Mouse (Mus musculus) embryonic facial prominence, embryonic 14.5 days (tissue): ENCODE results near the gene Prrx1. TPM values are rescaled to one million over a fixed set of nuclear protein-coding genes. Genes with fewer than 3 reads are reported as not detected.

Source experiments
- ATAC-seq: fragments of 200-750 bp; cut with Nextera tagmentation; 2 replicates; pipeline ENCODE4 v1.8.0; 2017; ENCODE audit warnings: low read depth, moderate number of reproducible peaks, moderate TSS enrichment
- DNase-seq: peaks from one replicate; pipeline ENCODE4 v3.0.0-alpha.2; 2015; ENCODE audit warnings: low spot score
- H3K27ac ChIP-seq: fragments of 300-500 bp; sonication (generic); replicated peaks from 2 replicates; pipeline ENCODE4 v1.5.1; 2014; ENCODE audit warnings: low read depth, mild to moderate bottlenecking, low read length, moderate library complexity
- H3K27me3 ChIP-seq: fragments of 300-500 bp; sonication (generic); replicated peaks from 2 replicates; pipeline ENCODE4 v1.6.1; 2014; ENCODE audit warnings: low read length; ENCODE audit not compliant: control insufficient read depth, insufficient read depth
- H3K36me3 ChIP-seq: fragments of 300-500 bp; sonication (generic); 2 replicates; pipeline ENCODE4 v1.6.1; 2014; ENCODE audit warnings: low read length, mixed read lengths; ENCODE audit not compliant: control insufficient read depth, insufficient read depth
- H3K4me1 ChIP-seq: fragments of 300-500 bp; sonication (generic); 2 replicates; pipeline ENCODE4 v1.6.1; 2014; ENCODE audit warnings: antibody characterized with exemption, low read length; ENCODE audit not compliant: control insufficient read depth, insufficient read depth
- H3K4me2 ChIP-seq: fragments of 300-500 bp; sonication (generic); 2 replicates; pipeline ENCODE4 v1.6.1; 2014; ENCODE audit warnings: low read depth, mild to moderate bottlenecking, low read length, moderate library complexity, mixed read lengths
- H3K4me3 ChIP-seq: fragments of 300-500 bp; sonication (generic); 2 replicates; pipeline ENCODE4 v1.5.1; 2014; ENCODE audit warnings: low read depth, mild to moderate bottlenecking, low read length
- H3K9ac ChIP-seq: fragments of 300-500 bp; sonication (generic); 2 replicates; pipeline ENCODE4 v1.6.1; 2014; ENCODE audit warnings: low read depth, mild to moderate bottlenecking, low read length, moderate library complexity, mixed read lengths
- H3K9me3 ChIP-seq: fragments of 300-500 bp; sonication (generic); 2 replicates; pipeline ENCODE4 v1.6.1; 2016; ENCODE audit warnings: low read length; ENCODE audit not compliant: control insufficient read depth
- WGBS: fragments of 180-500 bp; shearing (Covaris S2); extraction: QIAGEN DNeasy Blood & Tissue Kit; methylation state at CpG from one replicate; pipeline ENCODE4 v1.1.7; 2014; 5-methylcytosine and 5-hydroxymethylcytosine counted together
- polyA plus RNA-seq: library from polyadenylated mRNA; unstranded; fragments of >200 nt; fragmentation: Nextera tagmentation; extraction: Ambion mirVana; gene quantifications from 2 replicates; pipeline ENCODE4 v1.2.1, GENCODE M21; 2014

The Prrx1 gene
- polyA plus RNA-seq, 1 experiment from 2014 or later, result 105 TPM

DNA sequence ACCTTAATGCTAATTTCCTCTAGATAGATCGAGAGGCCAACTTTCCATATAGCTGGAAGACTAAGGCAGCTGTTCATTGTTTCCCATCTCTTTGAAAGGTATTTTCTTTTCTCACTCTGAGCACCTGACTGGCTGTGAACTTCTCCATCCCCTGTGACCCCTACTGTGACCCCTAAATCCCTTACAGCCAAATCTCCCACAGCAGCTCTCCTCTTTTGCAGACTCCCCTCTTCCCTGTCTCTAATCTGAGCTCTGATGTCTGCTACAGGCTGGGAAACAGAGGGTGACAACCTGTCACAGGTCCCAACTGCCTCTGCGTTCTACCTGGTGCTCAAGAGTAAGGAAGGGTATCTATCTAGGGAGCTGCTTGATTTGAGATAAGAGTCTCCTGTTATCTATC, 4.0 kb downstream of the Prrx1 start:
- Histone ChIP-seq H3K27ac (peak overlapping the region; percentile 99), H3K4me2 (peak overlapping the region; percentile 58), H3K4me1 (peaks cover 17% of the 10 kb centered on the region), H3K27me3 (no peaks in the 10 kb centered on the region; the same call in 1 of the 2 replicates), H3K4me3 (peak overlapping the region; percentile 86), H3K9me3 (no peaks in the 10 kb centered on the region), H3K36me3 (peaks cover 26% of the 10 kb centered on the region), H3K9ac (peak overlapping the region; percentile 100)
- WGBS, result 8% methylated on average over 2 of the region's 2 CpGs
- ATAC-seq (no peak), DNase-seq (no peak)

DNA sequence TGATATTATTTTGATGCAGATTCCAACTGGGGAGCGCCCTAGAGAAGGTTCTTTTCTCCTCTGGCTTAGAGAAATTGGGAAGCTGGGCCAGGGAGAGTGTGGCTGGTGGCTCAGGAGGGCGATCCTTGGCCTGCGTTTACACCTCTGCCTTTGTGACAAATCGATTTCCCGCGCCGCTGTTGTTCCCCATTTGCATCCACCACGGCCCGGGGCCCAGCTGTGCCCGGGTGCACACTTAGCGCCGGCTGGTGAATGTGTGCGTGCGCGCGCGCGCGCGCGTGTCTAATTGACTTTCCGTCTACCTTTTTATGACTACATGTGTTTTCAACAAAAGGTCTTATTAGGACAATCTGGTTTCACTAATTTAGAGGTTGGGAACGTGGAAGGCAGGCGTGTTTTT, 4.9 kb downstream of the Prrx1 start:
- peak; percentile 64 for DNase-seq
- no peaks in the 10 kb centered on the region for H3K9me3 ChIP-seq
- H3K36me3 ChIP-seq, result peaks cover 32% of the 10 kb centered on the region
- H3K27me3 ChIP-seq, result no peaks in the 10 kb centered on the region; the same call in 1 of the 2 replicates
- H3K9ac ChIP-seq, result peak overlapping the region; percentile 100
- peaks cover 23% of the 10 kb centered on the region for H3K4me1 ChIP-seq
- no peak for ATAC-seq
- peak overlapping the region; percentile 58 for H3K4me2 ChIP-seq
- peak overlapping the region; percentile 86 for H3K4me3 ChIP-seq
- peak overlapping the region; percentile 99 for H3K27ac ChIP-seq
- WGBS, result 7% methylated on average over 24 of the region's 24 CpGs

DNA sequence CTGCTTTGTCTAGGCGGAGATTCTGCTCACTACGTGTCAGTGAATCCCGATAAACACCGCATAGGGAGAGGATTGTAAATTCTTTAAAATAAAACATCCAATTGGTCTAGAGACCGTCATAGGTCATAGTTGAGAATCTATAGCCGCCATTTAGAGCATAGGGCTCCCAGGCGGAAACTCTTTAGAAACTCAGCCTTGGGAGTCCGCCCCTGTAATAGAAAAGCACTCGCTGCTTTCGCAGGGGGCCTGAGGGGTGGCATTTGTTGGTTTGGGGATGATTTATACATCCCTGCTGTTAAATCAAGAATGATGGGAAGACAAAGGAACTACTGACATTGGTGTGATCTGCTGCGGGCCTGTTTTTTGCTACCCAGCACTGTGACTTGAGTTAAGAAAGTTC, 5.8 kb downstream of the Prrx1 start:
- DNase-seq (no peak), ATAC-seq (no peak)
- peak overlapping the region; percentile 58 for H3K4me2 ChIP-seq
- H3K4me3 ChIP-seq, result peak overlapping the region; percentile 86
- peak overlapping the region; percentile 99 for H3K27ac ChIP-seq
- H3K9me3 ChIP-seq, result no peaks in the 10 kb centered on the region
- H3K36me3 ChIP-seq, result peaks cover 34% of the 10 kb centered on the region
- WGBS, result 24% methylated on average over 11 of the region's 11 CpGs
- no peaks in the 10 kb centered on the region; the same call in 1 of the 2 replicates for H3K27me3 ChIP-seq
- H3K9ac ChIP-seq, result peak overlapping the region; percentile 100
- peaks cover 30% of the 10 kb centered on the region for H3K4me1 ChIP-seq

DNA sequence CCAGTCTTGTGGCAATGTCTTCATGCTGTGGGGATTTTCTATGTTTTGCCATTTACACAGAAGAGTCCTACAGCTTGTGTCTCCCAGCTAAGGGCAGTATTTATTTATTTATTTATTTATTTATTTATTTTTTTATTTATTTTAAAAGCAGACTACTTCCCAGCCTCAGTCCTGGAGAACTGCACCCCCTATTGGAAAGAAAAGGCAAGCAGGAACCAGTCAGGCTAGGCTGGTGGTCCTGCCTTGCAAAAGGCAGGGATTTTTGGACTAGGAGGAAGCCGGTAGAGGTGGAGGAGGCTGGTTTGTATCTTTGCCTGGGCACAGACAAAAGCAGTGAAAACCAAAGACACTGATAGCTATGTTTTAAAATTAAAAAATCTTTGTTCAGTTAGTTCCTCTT, 7.6 kb downstream of the Prrx1 start:
- WGBS, result 36% methylated on average over 1 of the region's 1 CpGs
- H3K27me3 ChIP-seq, result no peaks in the 10 kb centered on the region; the same call in 1 of the 2 replicates
- peak overlapping the region; percentile 58 for H3K4me2 ChIP-seq
- H3K4me3 ChIP-seq, result peak overlapping the region; percentile 86
- H3K9ac ChIP-seq, result peak overlapping the region; percentile 100
- peaks cover 35% of the 10 kb centered on the region for H3K4me1 ChIP-seq
- peak overlapping the region; percentile 99 for H3K27ac ChIP-seq
- peaks cover 44% of the 10 kb centered on the region for H3K36me3 ChIP-seq
- ATAC-seq (no peak), DNase-seq (peak; percentile 58)
- no peaks in the 10 kb centered on the region for H3K9me3 ChIP-seq

DNA sequence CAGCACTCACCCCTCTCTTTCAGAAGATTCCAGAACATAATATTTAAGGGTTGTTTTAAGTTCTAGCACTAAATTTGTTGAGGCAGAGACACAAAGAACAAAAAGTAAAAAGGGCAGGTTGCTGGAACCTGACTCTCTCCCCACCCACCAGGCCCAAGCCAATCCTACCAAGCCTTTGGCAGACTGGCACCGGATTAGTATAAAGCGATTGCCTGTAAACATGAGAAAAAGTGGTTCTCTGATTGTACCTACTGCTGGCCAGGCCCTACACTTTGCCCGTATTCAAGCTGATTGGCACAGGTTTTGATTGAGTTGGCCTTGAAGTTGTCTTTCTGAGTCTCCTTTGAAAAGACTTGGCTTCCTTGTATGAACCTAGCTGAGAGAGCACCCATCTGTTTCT, 8.7 kb downstream of the Prrx1 start:
- H3K36me3 ChIP-seq, result peaks cover 43% of the 10 kb centered on the region
- H3K4me3 ChIP-seq, result peak overlapping the region; percentile 86; the same call in 1 of the 2 replicates
- 80% methylated on average over 3 of the region's 3 CpGs for WGBS
- no peak for DNase-seq
- no peaks in the 10 kb centered on the region for H3K9me3 ChIP-seq
- peaks cover 41% of the 10 kb centered on the region for H3K4me1 ChIP-seq
- peak overlapping the region; percentile 58 for H3K4me2 ChIP-seq
- ATAC-seq, result no peak
- peak overlapping the region; percentile 99 for H3K27ac ChIP-seq
- H3K27me3 ChIP-seq, result no peaks in the 10 kb centered on the region
- H3K9ac ChIP-seq, result peak overlapping the region; percentile 56

DNA sequence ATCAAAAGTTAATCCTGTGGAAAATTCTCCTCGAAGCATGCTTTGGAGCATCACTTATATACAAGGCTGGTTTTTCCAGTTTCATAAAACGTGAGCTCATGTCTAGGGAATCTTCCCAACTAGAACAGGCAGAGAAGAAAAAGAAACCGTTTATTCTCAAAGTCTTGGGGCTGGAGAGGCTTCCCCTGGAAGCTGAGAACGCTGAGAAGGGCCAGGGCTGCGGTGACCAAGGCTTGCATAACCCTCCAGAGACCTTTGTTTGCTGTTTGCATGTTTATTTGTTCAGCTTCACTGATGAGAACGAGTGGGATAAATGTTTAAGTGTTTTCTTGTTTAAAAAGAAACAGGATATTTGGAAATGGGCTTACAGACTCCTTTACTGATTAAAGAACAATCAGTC, 11.2 kb downstream of the Prrx1 start:
- 0 out of 2 replicates have a peak overlapping the region, but pooled peaks have one; percentile 10 for H3K4me3 ChIP-seq
- peaks cover 41% of the 10 kb centered on the region for H3K4me1 ChIP-seq
- ATAC-seq (0 out of 2 replicates have a peak, but pooled peaks have one; percentile 12), DNase-seq (peak; percentile 63)
- H3K4me2 ChIP-seq, result peak overlapping the region; percentile 43
- peaks cover 44% of the 10 kb centered on the region for H3K36me3 ChIP-seq
- H3K27me3 ChIP-seq, result no peaks in the 10 kb centered on the region
- WGBS, result 13% methylated on average over 6 of the region's 6 CpGs
- peak overlapping the region; percentile 77 for H3K27ac ChIP-seq
- H3K9me3 ChIP-seq, result no peaks in the 10 kb centered on the region
- peak overlapping the region; percentile 53 for H3K9ac ChIP-seq

DNA sequence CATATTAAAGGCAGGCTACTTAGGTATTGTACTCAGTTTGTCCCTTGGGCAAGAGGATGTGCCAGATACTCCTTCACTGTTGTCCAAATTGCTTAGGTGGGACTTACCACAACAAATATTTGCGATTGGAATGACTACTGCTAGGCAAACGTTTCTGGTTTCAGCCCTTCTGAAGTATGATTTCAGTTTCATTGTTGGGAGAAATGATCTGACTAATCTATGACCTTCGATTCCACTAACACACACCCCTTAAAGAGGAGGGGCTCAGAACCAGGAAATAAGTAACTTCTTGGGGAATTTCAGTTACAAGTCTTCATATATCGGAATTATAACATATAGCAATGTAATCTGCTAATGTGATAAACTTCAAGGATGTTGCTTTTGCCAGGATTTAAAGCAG, 20.4 kb downstream of the Prrx1 start:
- Histone ChIP-seq H3K4me2 (no peak overlapping the region), H3K9ac (no peak overlapping the region)

DNA sequence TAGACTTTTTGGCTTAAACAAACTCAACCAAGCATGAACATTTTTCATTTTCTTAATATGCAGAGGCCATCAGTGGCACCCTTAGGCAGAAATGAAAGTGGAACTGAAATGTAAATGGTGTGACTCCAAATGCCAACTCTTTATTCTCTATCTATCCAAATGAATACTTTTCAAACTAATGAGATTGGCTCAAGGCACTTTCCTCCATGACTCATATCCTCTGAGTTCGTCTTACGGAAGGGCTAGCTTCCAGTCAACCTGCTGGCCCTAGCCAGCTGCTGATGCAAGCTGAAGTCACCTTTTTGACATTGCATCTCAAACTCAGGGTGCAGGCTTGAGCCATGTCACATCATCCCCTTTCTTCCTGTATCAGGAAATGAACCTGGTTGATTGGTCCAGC, 21.6 kb downstream of the Prrx1 start:
- H3K27ac ChIP-seq, result no peak overlapping the region
- peaks cover 34% of the 10 kb centered on the region for H3K4me1 ChIP-seq
- no peak for ATAC-seq
- H3K9me3 ChIP-seq, result no peaks in the 10 kb centered on the region
- peaks cover 11% of the 10 kb centered on the region for H3K36me3 ChIP-seq
- DNase-seq, result no peak
- H3K4me2 ChIP-seq, result no peak overlapping the region
- H3K4me3 ChIP-seq, result no peak overlapping the region
- 58% methylated on average over 2 of the region's 2 CpGs for WGBS
- no peaks in the 10 kb centered on the region for H3K27me3 ChIP-seq
- H3K9ac ChIP-seq, result no peak overlapping the region

More for the DNA sequence above, 20.4 kb downstream of the Prrx1 start:
- no peak for DNase-seq
- Histone ChIP-seq H3K27ac (no peak overlapping the region), H3K27me3 (no peaks in the 10 kb centered on the region), H3K36me3 (peaks cover 18% of the 10 kb centered on the region), H3K4me3 (no peak overlapping the region), H3K9me3 (no peaks in the 10 kb centered on the region), H3K4me1 (peaks cover 28% of the 10 kb centered on the region)
- WGBS, result 73% methylated on average over 4 of the region's 4 CpGs
- ATAC-seq, result no peak

DNA sequence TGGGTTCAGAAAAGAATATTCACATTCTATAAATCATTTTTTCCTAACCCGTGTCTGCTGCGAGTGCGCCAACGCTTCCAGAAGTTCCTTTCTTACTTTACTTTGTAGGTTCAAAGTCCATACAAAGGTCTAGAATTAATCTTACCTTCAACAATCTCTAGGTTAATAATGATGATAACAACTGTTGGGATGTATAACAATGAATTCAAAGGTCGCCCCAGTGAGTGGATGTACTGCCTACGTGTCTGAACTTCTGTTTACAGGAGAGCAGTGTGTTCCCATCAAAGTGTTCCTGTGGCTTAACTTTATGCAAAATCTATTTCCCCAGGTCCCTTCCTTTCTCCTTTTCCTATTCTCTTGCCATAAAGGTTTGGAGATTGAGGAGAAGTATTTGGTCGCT, 24.4 kb downstream of the Prrx1 start:
- no peaks in the 10 kb centered on the region for H3K9me3 ChIP-seq
- 75% methylated on average over 7 of the region's 7 CpGs for WGBS
- H3K27me3 ChIP-seq, result no peaks in the 10 kb centered on the region
- no peak overlapping the region for H3K4me2 ChIP-seq
- H3K36me3 ChIP-seq, result 0 out of 2 replicates have a peak, but pooled peaks cover 3% of the 10 kb centered on the region
- no peak overlapping the region for H3K27ac ChIP-seq
- H3K9ac ChIP-seq, result no peak overlapping the region
- ATAC-seq, result no peak
- DNase-seq, result no peak
- no peak overlapping the region for H3K4me3 ChIP-seq
- peaks cover 57% of the 10 kb centered on the region for H3K4me1 ChIP-seq
